Mouse (Mus musculus) T-helper 17 cell (primary cell): Measurements from ENCODE around the gene Trpt1.

Experiments used
- in situ Hi-C, 2 experiments: fragments of 300-600 bp; cut with MboI, MseI; formaldehyde crosslinking; loops; 1 replicate in 1 of 2; 2 replicates in 1 of 2; pipeline ENCODE4 v1.15.1; 2025; ENCODE audit warnings: high pct_unique_total_duplicates in 2 of 2

Trpt1 gene

DNA sequence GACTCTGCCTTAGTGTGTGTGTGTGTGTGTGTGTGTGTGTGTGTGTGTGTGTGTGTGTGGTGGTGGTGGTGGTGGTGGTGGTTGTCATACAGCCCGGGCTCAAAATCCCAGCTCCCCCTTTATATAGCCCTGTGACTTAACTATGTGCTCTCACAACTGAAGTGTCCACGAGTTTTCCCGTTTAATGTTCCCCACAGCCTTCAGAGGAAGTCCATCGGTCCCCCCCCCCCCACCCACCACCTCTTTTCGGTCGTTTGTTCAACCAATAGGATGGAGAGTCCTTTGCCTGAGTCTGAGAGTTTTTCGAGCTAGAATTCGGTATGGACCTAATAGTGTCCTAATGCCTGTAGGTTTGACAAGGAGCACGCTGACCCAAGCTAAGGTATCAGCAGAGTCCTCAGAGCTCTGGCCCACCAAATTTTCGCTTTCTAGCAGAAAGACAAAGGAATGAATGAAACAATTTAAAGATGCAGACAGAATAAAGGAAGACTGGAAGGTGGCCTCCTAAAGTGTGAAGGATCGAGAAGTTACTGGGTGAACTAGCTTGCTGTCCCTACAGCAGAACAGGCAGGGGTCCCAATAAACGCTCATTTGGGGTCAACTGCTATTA is 22.2 kb upstream of the Trpt1 start:
- in situ Hi-C loops, result loop anchor here in 1 of 2 experiments (5.0 kb wide), 1 partner anchor 51 kb away; the partner anchor contains the start of gene Esrra

- in situ Hi-C loops, result loop anchor here in 1 of 2 experiments (5.0 to 25.0 kb wide), 2 partner anchors 52 to 1938 kb away; partner anchors contain the start of genes B3gat3 and Esrra
Measured at GRCm38 (mm10) chr19:6974211-6975205, 21.4 kb upstream of the Trpt1 start, which contains the start of gene Ppp1r14b. TSS of gene Ppp1r14b (plus strand) at chr19:6974968.

- in situ Hi-C loops, result loop anchor here in 1 of 2 experiments (25.0 kb wide), 1 partner anchor 1936 kb away; the partner anchor contains the start of gene B3gat3
Measured at GRCm38 (mm10) chr19:6975537-6976521, 20.1 kb upstream of the Trpt1 start, which contains the start of gene Plcb3. TSS of gene Plcb3 (minus strand) at chr19:6976470.

DNA sequence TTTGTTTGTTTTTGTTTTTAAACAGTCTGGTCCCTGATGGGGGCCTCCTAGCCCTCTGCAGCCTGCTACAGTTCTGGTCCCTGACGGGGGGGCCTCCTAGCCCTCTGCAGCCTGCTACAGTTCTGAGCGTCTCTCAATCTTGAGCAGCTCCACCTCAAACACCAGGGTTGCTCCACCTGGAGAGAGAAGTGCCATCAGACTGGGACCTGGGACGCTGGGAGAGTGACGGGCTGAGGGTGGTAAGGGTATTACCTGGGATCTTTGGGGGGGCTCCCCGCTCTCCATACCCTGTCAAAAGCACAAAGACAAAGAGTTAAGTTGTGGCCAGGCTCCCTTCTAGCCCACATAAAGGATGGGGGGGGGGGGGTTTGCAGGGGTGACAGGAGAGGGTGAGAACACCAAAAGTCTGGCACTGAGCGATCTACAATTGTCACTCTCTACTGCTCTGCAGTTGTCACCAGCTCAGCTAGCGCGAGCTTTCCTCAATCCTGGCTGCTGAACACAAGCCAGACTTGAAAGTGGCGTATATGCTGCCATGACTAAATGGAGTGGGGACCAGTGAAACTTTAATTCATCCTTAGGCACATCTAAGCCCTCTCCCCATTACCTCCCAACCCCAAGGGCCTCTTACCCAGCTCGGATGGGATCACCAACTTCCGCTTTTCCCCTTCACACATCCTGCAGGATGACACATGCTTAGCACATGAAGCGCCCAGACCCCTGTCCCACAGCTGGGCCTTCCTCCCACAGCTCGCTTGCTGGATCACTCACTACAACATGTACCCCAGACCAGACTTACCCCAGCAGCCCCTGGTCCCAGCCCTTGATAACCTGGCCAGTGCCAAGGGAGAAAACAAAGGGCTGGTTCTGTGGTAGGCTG is 17.9 kb upstream of the Trpt1 start:
- in situ Hi-C loops, result loop anchor here in 1 of 2 experiments (25.0 kb wide), 1 partner anchor 1934 kb away; the partner anchor contains the start of gene B3gat3

- in situ Hi-C loops, result loop anchor here in 1 of 2 experiments (25.0 kb wide), 1 partner anchor 1934 kb away; the partner anchor contains the start of gene B3gat3
Measured at GRCm38 (mm10) chr19:6978639-6978974, 17.3 kb upstream of the Trpt1 start.

- in situ Hi-C loops, result loop anchor here in 1 of 2 experiments (25.0 kb wide), 1 partner anchor 1933 kb away; the partner anchor contains the start of gene B3gat3
Measured at GRCm38 (mm10) chr19:6979001-6979479, 16.9 kb upstream of the Trpt1 start.

- in situ Hi-C loops, result loop anchor here in 1 of 2 experiments (25.0 kb wide), 1 partner anchor 1933 kb away; the partner anchor contains the start of gene B3gat3
Measured at GRCm38 (mm10) chr19:6979486-6980380, 16.2 kb upstream of the Trpt1 start.

- in situ Hi-C loops, result loop anchor here in 1 of 2 experiments (25.0 kb wide), 1 partner anchor 1932 kb away; the partner anchor contains the start of gene B3gat3
Measured at GRCm38 (mm10) chr19:6980381-6981093, 15.4 kb upstream of the Trpt1 start, which contains the start of gene Fkbp2. TSS of gene Fkbp2 (minus strand) at chr19:6980501.

DNA sequence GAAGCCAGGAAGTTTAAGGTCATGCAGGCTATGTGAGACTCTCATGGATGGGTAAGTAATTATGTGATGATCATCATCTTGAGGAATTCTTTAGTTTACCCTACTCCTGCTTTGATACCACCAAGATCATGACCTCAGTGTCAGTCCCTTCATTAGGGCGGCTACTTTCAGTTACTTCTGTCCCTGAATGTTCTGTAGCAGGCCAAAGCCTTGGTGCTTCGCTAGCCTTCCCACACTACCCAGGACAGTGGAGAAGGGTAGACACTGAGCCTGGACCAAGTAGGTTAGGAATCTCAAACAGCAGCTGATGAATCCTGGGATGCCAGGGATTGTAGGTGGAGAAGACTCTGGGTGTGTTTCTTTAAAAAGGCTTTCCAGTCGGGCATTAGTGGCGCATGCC is 14.5 kb upstream of the Trpt1 start:
- in situ Hi-C loops, result loop anchor here in 1 of 2 experiments (25.0 kb wide), 1 partner anchor 1931 kb away; the partner anchor contains the start of gene B3gat3

DNA sequence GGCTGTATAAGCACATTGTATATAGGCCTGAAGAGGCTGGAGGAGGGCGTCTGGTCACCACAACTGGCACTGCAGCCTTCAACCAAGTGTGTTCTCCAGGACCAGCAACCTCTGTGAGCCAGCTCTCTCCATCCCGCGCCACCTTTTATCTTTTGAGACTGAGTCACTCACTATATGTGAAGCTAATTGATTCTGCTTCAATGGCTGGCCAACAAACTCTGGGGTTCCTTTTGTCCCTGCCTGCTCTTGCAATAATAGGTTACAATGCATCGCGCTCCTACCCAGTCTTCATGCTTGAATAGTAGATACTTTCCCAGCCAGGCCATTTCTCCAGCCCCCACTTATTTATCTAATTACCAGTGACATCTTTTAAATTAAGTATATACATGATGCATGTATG is 12.3 kb upstream of the Trpt1 start:
- in situ Hi-C loops, result loop anchor here in 1 of 2 experiments (25.0 kb wide), 1 partner anchor 1929 kb away; the partner anchor contains the start of gene B3gat3

- in situ Hi-C loops, result loop anchor here in 1 of 2 experiments (25.0 kb wide), 1 partner anchor 1927 kb away; the partner anchor contains the start of gene B3gat3
Measured at GRCm38 (mm10) chr19:6985300-6985699, 10.6 kb upstream of the Trpt1 start.

DNA sequence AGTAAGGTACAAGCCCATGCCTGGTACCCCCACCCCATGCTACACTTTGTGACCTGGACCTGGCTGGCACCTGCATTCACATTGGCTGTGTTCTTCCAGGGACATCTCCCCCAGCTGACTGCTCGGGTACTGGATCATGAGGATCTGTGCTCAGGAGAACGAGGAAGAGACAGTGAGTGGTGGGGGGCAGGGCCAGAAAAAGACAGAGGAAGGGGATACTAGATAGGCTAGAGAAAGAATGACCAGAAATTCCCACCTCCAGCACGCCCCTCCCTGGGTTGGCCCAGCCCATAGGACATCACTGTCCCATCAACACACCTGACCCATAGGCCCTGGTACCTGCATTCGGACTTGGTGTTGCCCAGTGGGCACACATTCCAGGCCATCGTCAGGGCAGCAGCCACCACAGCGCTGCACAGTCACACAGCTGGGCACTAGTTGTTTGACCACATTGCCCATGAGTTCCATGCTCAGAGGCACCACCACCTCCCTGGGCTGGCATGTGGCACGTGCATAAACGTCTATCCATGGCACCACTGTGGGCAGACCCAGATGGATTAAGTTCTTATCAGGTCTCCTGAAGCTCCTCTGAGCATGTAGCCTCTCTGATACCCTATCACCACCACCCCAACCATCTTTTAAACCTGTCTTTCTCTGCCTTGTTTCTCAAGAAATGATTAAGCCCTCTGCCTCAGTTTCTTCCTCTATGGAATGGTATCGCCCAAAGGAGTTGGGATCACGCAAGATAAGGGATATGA is 9.8 kb upstream of the Trpt1 start:
- in situ Hi-C loops, result loop anchor here in 1 of 2 experiments (25.0 kb wide), 1 partner anchor 1926 kb away; the partner anchor contains the start of gene B3gat3

DNA sequence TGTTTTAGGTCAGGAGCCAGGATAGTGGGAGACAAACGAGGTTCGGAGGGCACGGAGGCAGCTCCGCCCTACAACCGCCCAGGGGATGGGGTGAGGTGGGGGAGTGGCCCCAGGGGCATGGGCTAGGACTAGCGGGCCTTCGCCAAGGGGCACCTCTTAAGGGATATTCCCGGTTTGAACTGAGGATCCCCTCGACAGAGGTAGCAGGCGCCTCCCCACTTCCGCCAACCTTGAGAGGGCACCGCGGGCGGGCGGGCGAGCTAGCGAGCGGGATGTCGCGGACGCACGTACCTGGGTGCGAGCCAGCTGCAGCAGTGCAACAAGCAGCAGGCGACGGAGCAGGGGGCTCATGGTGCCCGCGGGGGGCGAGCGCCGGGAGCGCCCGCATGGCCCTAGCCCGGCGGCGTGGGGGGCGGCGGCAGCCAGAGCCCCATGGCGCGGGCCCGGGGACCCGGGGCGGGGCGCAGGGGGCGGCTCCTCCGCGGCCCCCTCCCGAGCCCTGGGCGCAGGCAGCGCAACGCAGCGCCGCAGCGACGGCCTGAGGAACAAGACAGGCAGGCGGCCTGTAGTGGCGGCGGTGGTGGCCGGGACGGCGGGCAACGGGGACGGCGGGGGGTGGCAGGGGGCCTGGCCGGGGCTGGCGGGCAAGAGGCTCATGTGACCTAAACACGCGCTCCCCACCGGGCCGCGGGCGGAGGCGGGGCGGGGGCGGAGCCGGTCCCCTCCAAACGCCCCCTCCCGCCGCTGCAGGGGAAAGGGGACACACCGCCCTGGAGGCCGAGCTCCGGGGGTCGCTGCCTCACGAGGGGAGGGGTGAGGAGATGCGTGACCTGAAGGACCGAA is 8.6 kb upstream of the Trpt1 start, which contains the start of gene Vegfb:
Gene Vegfb, minus strand, starts transcription at position 591 of the 843 bp plus-strand sequence.
- in situ Hi-C loops, result loop anchor here in 1 of 2 experiments (25.0 kb wide), 1 partner anchor 1925 kb away; the partner anchor contains the start of gene B3gat3

DNA sequence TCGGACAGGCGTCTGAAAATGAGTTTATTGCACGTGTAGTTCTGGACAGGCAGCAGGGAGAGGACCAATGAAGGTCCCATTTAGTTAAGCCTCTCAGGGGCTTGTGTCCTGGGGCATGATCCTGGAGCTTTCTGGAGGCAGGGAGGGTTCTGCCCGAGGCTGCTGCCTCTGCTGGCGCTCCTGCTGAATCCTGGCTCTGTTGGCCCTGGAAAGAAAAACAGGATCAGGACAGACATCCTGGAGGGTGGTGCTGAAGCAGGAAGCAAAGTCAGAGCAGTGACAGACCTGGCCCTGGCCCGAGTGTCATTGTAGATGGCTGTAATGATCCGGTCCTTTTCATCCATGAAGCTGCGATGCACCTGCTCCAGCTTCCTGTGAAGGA is 8.0 kb upstream of the Trpt1 start:
- in situ Hi-C loops, result loop anchor here in 1 of 2 experiments (25.0 kb wide), 1 partner anchor 1924 kb away; the partner anchor contains the start of gene B3gat3

- in situ Hi-C loops, result loop anchor here in 1 of 2 experiments (25.0 kb wide), 1 partner anchor 1923 kb away; the partner anchor contains the start of gene B3gat3
Measured at GRCm38 (mm10) chr19:6989251-6989650, 6.7 kb upstream of the Trpt1 start.
